Mouse (Mus musculus): ENCODE results near the gene Pank2.
A peak's percentile ranks its signal among the peaks of the same experiment; 100 is the strongest.

- TF ChIP-seq CTCF (IDR thresholded peaks at IDR 0.05; ENCODE audit: low read depth) (no peak), EP300 (IDR thresholded peaks at IDR 0.05; ENCODE audit: low read depth) (peak; percentile 98)
These were observed 48.5 kb upstream of the Pank2 start for GRCm38 (mm10) chr2:131213773-131214172.

All from liver, postnatal 0 days (tissue).